Mouse (Mus musculus) skeletal muscle tissue, adult 2 months (tissue): ENCODE measurements at regions not wholly inside any gene's neighbourhood (a gene's known extent, or its start where the extent isn't known, plus 50 kb on each side); places are given as distances from the start of the nearest gene placed in this dataset.
A peak's percentile ranks its signal among the peaks of the same experiment; 100 is the strongest.
"Not testable (repeated sequence)": the region's sequence is repeated elsewhere in the genome, so short reads cannot be mapped to it uniquely, and the experiment has no call there.

Source experiments
- DNase-seq: peaks from one replicate; pipeline ENCODE4 v3.0.0-alpha.2; 2012; ENCODE audit warnings: low read depth, low spot score

GRCm38 (mm10) chr8:5523281-5523680 is 418.1 kb upstream of the Slc10a2 start:
- DNase-seq = no peak

GRCm38 (mm10) chr8:5495861-5496260 is 390.7 kb upstream of the Slc10a2 start:
- no peak for DNase-seq

GRCm38 (mm10) chr8:5490491-5490890 is 385.3 kb upstream of the Slc10a2 start:
- DNase-seq = peak; percentile 1

GRCm38 (mm10) chr8:5482938-5483337 is 377.8 kb upstream of the Slc10a2 start:
- DNase-seq = no peak

GRCm38 (mm10) chr8:5472999-5473398 is 367.8 kb upstream of the Slc10a2 start:
- no peak for DNase-seq

GRCm38 (mm10) chr8:5472582-5472981 is 367.4 kb upstream of the Slc10a2 start:
- DNase-seq = no peak

GRCm38 (mm10) chr8:5457619-5458018 is 352.5 kb upstream of the Slc10a2 start:
- no peak for DNase-seq

GRCm38 (mm10) chr8:5453469-5453868 is 348.3 kb upstream of the Slc10a2 start:
- DNase-seq = no peak

- DNase-seq = not testable (repeated sequence)
These were observed 337.1 kb upstream of the Slc10a2 start for GRCm38 (mm10) chr8:5442243-5442642.

- DNase-seq = not testable (repeated sequence)
These were observed 335.3 kb upstream of the Slc10a2 start for GRCm38 (mm10) chr8:5440404-5440803.

- DNase-seq = no peak
These were observed 333.9 kb upstream of the Slc10a2 start for GRCm38 (mm10) chr8:5439054-5439453.

- DNase-seq = peak; percentile 9
These were observed 323.3 kb upstream of the Slc10a2 start for GRCm38 (mm10) chr8:5428303-5428971.

GRCm38 (mm10) chr8:5416841-5417240 is 311.7 kb upstream of the Slc10a2 start:
- DNase-seq = not testable (repeated sequence)

GRCm38 (mm10) chr8:5384851-5385250 is 279.7 kb upstream of the Slc10a2 start:
- DNase-seq = no peak

GRCm38 (mm10) chr8:5378001-5378400 is 272.9 kb upstream of the Slc10a2 start:
- DNase-seq = no peak

- DNase-seq = no peak
These were observed 234.8 kb upstream of the Slc10a2 start for GRCm38 (mm10) chr8:5339953-5340352.

- no peak for DNase-seq
These were observed 209.4 kb upstream of the Slc10a2 start for GRCm38 (mm10) chr8:5314594-5314993.

- no peak for DNase-seq
These were observed 194.8 kb upstream of the Slc10a2 start for GRCm38 (mm10) chr8:5299982-5300381.

- no peak for DNase-seq
These were observed 192.0 kb upstream of the Slc10a2 start for GRCm38 (mm10) chr8:5297190-5297589.

- DNase-seq = no peak
These were observed 180.6 kb upstream of the Slc10a2 start for GRCm38 (mm10) chr8:5285708-5286161.

- DNase-seq = no peak
These were observed 178.6 kb upstream of the Slc10a2 start for GRCm38 (mm10) chr8:5283799-5284198.

- no peak for DNase-seq
These were observed 157.2 kb upstream of the Slc10a2 start for GRCm38 (mm10) chr8:5262316-5262715.

- DNase-seq = not testable (repeated sequence)
These were observed 136.7 kb upstream of the Slc10a2 start for GRCm38 (mm10) chr8:5241871-5242270.
